Mouse (Mus musculus): ENCODE data around the gene Gclm. TPM values are rescaled to one million over a fixed set of nuclear protein-coding genes. Genes with fewer than 3 reads are reported as not detected.
"Not testable (repeated sequence)": the region's sequence is repeated elsewhere in the genome, so short reads cannot be mapped to it uniquely, and the experiment has no call there.

Gclm gene
- polyA plus RNA-seq, 1 experiment from 2014 or later: 74.2 TPM

DNA sequence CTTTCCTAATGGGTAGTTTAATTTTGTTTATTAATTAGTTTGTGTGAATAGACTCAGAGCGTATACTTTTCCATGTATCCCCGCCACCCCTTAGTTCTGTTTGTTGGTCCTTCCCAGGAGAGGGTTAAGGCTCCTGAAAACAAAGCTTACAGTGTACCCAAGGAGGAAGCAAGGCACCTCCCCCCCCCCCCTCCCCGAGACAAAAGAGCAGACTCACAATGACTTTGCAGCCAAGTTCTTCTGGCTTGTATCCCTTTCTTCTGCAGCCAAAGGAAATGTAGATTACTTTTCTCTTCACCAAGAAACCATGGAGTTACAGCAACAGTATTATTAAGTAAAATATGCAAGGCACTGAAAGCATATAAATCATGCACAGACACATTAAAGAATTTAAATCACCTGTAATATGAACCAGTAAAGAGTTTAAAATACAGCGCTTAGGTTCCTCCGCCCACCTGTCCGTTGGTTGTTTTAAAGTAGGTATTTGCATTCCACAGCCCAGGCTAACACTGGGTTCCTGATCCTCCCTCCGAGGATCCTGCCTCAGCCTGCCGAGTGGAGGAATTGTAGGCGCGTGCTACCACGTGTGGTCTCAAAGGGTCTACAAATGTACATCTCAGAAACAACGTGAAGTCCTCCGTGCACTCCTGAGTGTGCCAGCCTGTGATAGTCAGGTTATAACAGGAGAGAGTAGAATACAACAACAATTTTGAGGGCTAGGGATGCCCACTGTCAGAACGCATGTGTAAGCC lies 1.8 kb upstream of the Gclm start:
- Histone ChIP-seq H3K4me2 (replicated peaks) (no peak overlapping the region), H3K9ac (no peak overlapping the region), H3K4me1 (peaks cover 21% of the 10 kb centered on the region), H3K4me3 (replicated peaks) (no peak overlapping the region), H3K27me3 (no peaks in the 10 kb centered on the region), H3K27ac (replicated peaks) (no peak overlapping the region), H3K9me3 (replicated peaks) (no peaks in the 10 kb centered on the region), H3K36me3 (no peaks in the 10 kb centered on the region)
- no peak for ATAC-seq (ENCODE audit: insufficient number of reproducible peaks, low FRiP score, low TSS enrichment, low read depth)
- 33% methylated on average over 14 of the region's 14 CpGs for WGBS

DNA sequence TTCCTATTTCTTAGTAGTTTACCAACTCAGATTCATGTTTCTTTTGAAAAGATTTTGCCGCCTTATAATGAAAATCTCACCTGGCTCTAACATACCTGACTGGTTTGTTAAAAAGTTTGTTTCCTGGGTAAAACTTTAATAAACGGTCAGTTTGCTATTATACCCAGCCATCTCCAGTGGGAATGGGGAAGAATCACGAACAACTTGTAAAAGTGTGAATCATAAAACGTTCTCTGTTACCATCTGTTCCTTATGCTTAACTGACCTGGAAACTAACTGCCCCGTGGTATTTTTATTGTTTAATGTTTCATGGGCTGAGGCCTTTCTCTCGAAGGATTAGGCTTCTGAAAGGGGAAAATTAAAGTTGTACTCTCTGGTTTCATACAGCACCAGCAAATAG lies 598 bp upstream of the Gclm start:
- peak overlapping the region; percentile 59 for H3K27ac ChIP-seq (replicated peaks)
- H3K27me3 ChIP-seq: no peaks in the 10 kb centered on the region
- H3K4me3 ChIP-seq (replicated peaks): peak overlapping the region; percentile 87
- 46% methylated on average over 6 of the region's 6 CpGs for WGBS
- no peak for ATAC-seq (ENCODE audit: insufficient number of reproducible peaks, low FRiP score, low TSS enrichment, low read depth)
- H3K4me1 ChIP-seq: peaks cover 21% of the 10 kb centered on the region
- H3K4me2 ChIP-seq (replicated peaks): peak overlapping the region; percentile 75
- no peaks in the 10 kb centered on the region for H3K36me3 ChIP-seq
- no peaks in the 10 kb centered on the region for H3K9me3 ChIP-seq (replicated peaks)
- peak overlapping the region; percentile 31 for H3K9ac ChIP-seq

DNA sequence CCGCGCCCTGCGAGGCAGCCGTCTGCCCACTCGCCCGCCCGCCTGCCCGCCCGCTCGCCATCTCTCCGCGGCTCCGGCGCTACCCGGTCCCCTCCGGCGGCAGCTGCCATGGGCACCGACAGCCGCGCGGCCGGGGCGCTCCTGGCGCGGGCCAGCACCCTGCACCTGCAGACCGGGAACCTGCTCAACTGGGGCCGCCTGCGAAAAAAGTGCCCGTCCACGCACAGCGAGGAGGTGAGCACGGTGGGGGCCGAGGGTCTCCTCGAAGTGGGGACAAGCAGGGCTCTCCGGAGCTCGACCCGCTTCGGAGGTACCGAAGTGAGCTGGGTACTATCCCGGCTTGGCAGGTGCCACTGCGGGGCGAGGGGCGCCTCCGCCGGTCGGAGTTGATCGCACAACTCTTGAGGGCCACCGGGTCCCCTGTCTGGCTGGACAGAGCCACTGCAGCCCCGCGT lies 548 bp downstream of the Gclm start:
- ATAC-seq (ENCODE audit: insufficient number of reproducible peaks, low FRiP score, low TSS enrichment, low read depth): peak; percentile 65
- no peaks in the 10 kb centered on the region for H3K36me3 ChIP-seq
- H3K4me1 ChIP-seq: peaks cover 21% of the 10 kb centered on the region
- no peaks in the 10 kb centered on the region for H3K27me3 ChIP-seq
- under 1% methylated on average over 50 of the region's 50 CpGs for WGBS
- H3K4me2 ChIP-seq (replicated peaks): peak overlapping the region; percentile 75
- H3K9ac ChIP-seq: peak overlapping the region; percentile 85
- H3K9me3 ChIP-seq (replicated peaks): no peaks in the 10 kb centered on the region
- H3K27ac ChIP-seq (replicated peaks): peak overlapping the region; percentile 85
- H3K4me3 ChIP-seq (replicated peaks): peak overlapping the region; percentile 87

DNA sequence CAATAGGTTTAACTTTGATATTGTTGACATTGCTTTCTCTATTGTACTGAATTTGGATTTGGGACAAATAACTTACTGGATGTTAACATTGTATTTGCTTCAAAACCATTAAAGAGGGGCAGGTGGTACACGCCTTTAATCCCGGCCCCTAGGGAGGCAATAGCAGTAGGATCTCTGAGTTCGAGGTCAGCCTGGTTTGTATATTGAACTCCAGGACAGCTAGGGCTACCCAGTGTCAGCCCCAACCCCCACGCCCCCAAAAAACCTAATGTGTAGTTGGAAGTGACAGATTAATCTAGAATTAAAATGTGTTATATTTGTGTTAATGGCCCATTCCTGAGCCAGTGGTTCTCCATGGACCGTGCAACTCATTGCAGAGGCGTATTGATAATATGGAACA lies 1.0 kb downstream of the Gclm start:
- H3K4me1 ChIP-seq: peaks cover 21% of the 10 kb centered on the region
- no peaks in the 10 kb centered on the region for H3K27me3 ChIP-seq
- no peak for ATAC-seq (ENCODE audit: insufficient number of reproducible peaks, low FRiP score, low TSS enrichment, low read depth)
- H3K36me3 ChIP-seq: no peaks in the 10 kb centered on the region
- H3K9ac ChIP-seq: peak overlapping the region; percentile 85; the same call in 1 of the 2 replicates
- 30% methylated on average over 6 of the region's 6 CpGs for WGBS
- peak overlapping the region; percentile 75 for H3K4me2 ChIP-seq (replicated peaks)
- H3K9me3 ChIP-seq (replicated peaks): no peaks in the 10 kb centered on the region
- H3K4me3 ChIP-seq (replicated peaks): peak overlapping the region; percentile 87
- no peak overlapping the region for H3K27ac ChIP-seq (replicated peaks)

DNA sequence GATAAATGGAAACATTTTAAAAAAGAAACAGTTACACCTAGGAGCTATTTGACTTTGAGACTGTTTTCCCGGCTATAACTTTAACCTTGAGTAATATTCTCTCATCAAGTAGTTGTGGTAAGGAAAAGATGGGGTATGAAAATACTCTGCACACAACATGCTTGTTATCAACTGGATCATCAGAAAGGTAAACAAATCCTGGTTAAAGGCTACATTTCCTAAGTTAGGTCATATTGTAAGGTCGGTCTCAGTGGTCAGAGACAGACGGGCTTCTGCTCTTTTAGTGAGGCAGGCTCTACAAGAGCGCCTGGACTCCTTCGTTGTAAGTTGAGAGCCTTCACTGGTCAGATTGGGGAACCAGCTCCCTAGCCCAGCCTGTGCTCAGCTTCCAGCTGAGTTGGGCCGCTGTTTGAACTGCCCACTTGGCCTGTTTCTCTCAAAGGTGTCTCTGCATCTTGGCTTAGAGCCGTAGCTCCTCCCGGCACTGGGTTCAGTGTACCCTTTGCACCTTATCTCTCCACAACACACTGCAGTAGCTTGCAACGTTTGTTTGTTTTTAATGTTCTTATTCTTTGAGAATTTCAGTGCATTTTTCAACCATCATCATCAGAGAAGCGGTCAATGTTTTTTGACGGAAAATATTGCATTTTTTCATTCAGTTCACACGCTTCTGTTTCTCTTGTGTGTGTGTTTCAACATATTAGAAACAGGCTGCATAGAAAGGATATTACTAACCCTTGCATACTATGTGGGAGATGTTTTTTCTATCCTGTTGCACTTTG lies 1.8 kb downstream of the Gclm start:
- no peak for ATAC-seq (ENCODE audit: insufficient number of reproducible peaks, low FRiP score, low TSS enrichment, low read depth)
- no peaks in the 10 kb centered on the region for H3K9me3 ChIP-seq (replicated peaks)
- H3K4me2 ChIP-seq (replicated peaks): peak overlapping the region; percentile 4; the same call in 1 of the 2 replicates
- no peaks in the 10 kb centered on the region for H3K27me3 ChIP-seq
- H3K27ac ChIP-seq (replicated peaks): no peak overlapping the region
- H3K9ac ChIP-seq: no peak overlapping the region
- 65% methylated on average over 12 of the region's 12 CpGs for WGBS
- peak overlapping the region; percentile 87; the same call in 1 of the 2 replicates for H3K4me3 ChIP-seq (replicated peaks)
- H3K36me3 ChIP-seq: no peaks in the 10 kb centered on the region
- peaks cover 21% of the 10 kb centered on the region for H3K4me1 ChIP-seq

DNA sequence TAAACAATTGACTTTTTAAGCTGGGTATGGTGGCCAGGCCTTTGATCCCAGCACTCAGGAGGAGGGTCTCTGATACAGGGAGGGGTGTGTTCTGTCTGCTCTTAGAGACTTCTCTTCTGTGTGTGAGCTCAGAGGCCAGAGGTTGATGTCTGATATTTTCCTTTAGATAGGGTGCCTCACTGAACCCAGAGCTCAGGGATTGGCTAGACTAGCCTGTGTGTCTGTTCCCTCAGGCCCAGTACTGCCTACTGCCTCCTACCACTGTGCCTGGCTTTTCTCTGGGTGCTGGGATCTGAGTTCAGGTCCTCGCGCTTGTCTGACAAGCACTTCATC lies 2.4 kb downstream of the Gclm start:
- no peak for ATAC-seq (ENCODE audit: insufficient number of reproducible peaks, low FRiP score, low TSS enrichment, low read depth)
- Histone ChIP-seq H3K4me2 (replicated peaks) (no peak overlapping the region), H3K9me3 (replicated peaks) (no peaks in the 10 kb centered on the region), H3K27ac (replicated peaks) (no peak overlapping the region), H3K4me3 (replicated peaks) (no peak overlapping the region), H3K4me1 (peaks cover 21% of the 10 kb centered on the region), H3K27me3 (no peaks in the 10 kb centered on the region), H3K36me3 (no peaks in the 10 kb centered on the region), H3K9ac (no peak overlapping the region)
- 92% methylated on average over 2 of the region's 2 CpGs for WGBS

DNA sequence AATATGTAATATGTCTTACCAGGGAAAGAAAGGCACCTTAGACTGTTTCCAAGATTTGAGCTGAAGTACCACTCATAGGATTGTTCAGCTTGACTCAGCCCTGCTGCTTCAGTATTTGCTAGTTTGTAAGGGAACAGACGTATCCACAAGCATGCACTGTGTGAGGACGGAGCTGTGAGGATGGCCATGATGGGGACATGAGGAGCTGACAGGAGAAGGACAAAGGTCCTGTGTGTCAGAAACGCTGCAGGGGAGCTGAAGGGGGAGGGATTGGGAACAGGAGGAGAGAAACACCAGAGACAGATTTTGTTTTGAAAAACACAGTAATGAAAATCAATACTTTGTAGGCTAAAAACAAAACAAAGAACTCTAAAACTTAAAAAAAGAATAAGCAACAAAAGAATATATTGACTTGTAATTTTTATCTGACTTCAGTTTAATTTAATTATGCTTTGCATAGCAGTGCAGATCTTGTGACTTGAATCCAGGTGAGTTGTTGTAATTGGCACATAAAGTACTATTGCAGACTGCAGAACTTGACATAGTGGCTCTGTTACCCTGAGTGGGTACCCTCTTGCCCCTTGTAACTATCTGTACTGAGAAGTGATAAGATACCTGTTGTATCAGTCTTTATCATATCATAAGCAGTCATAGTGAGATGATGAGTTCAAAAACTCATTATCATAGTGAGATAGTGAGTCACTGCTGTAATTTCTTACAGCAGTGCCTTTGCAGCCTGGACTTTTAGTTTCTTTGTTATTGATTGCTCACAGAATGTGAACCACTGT lies 7.3 kb downstream of the Gclm start:
- H3K4me1 ChIP-seq: 0 out of 2 replicates have a peak, but pooled peaks cover under 1% of the 10 kb centered on the region
- no peak for ATAC-seq (ENCODE audit: insufficient number of reproducible peaks, low FRiP score, low TSS enrichment, low read depth)
- no peaks in the 10 kb centered on the region for H3K36me3 ChIP-seq
- 48% methylated on average over 3 of the region's 3 CpGs for WGBS
- H3K9me3 ChIP-seq (replicated peaks): no peaks in the 10 kb centered on the region
- no peaks in the 10 kb centered on the region for H3K27me3 ChIP-seq
- H3K4me3 ChIP-seq (replicated peaks): no peak overlapping the region
- no peak overlapping the region for H3K27ac ChIP-seq (replicated peaks)
- no peak overlapping the region for H3K9ac ChIP-seq
- H3K4me2 ChIP-seq (replicated peaks): no peak overlapping the region

DNA sequence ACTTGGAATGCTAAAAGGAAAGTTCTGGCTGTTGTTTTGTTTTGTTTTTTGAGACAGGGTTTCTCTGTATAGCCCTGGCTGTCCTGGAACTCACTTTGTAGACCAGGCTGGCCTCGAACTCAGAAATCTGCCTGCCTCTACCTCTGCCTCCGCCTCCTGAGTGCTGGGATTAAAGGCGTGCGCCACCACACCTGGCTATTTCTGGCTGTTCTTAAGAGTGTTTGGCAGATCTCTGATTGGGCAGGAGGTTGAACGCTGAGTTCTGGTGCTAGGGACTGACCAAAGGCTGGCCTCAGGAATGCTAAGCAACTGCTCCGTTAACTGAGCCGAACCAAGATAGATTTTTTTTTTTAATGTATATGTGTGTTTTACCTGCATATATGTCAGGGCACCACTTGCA lies 8.7 kb downstream of the Gclm start:
- H3K9ac ChIP-seq; H3K4me3 ChIP-seq (replicated peaks); H3K9me3 ChIP-seq (replicated peaks); H3K27ac ChIP-seq (replicated peaks); H3K36me3 ChIP-seq; H3K4me2 ChIP-seq (replicated peaks); ATAC-seq (ENCODE audit: insufficient number of reproducible peaks, low FRiP score, low TSS enrichment, low read depth); H3K27me3 ChIP-seq; H3K4me1 ChIP-seq: not testable (repeated sequence)
- 78% methylated on average over 7 of the region's 7 CpGs for WGBS

DNA sequence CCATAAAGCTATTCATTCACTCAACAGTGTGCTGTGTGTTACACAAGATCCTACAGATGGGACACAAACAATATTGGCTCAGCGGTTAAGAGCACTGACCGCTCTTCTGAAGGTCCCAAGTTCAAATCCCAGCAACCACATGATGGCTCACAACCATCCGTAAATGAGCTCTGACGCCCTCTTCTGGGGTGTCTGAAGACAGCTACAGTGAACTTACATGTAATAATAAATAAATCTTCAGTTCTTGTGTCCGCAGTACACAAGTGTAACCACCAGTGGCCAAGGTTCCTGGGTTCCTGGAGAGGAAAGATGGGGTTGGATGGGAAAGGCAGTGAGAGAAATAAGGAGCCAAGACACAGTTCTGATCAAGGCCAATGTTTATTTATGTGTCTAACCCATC lies 24.6 kb downstream of the Gclm start:
- Histone ChIP-seq H3K27me3 (no peaks in the 10 kb centered on the region), H3K4me2 (replicated peaks) (no peak overlapping the region), H3K4me1 (peaks cover 1% of the 10 kb centered on the region), H3K9me3 (replicated peaks) (no peaks in the 10 kb centered on the region), H3K36me3 (peaks cover 7% of the 10 kb centered on the region; the same call in 1 of the 2 replicates), H3K9ac (no peak overlapping the region), H3K4me3 (replicated peaks) (no peak overlapping the region), H3K27ac (replicated peaks) (no peak overlapping the region)
- WGBS: 74% methylated on average over 5 of the region's 5 CpGs
- no peak for ATAC-seq (ENCODE audit: insufficient number of reproducible peaks, low FRiP score, low TSS enrichment, low read depth)

DNA sequence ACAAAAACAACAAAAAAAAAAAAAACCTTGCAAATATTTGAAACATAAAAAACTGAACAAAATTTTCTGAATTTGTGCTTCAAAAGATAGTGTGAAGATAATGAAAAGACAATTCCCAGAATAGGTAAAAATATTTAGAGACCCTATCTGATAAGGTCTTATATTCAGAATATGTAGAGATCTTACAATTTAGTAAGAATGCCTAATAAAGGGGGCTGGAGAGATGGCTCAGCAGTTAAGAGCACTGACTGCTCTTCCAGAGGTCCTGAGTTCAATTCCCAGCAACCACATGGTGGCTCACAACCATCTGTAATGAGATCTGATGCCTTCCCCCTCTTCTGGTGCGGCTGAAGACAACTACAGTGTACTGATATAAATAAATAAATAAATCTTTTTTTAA lies 27.2 kb downstream of the Gclm start:
- not testable (repeated sequence) for H3K27me3 ChIP-seq
- WGBS: 81% methylated on average over 1 of the region's 1 CpGs

More for the DNA sequence above, 27.2 kb downstream of the Gclm start:
- H3K4me3 ChIP-seq (replicated peaks); ATAC-seq (ENCODE audit: insufficient number of reproducible peaks, low FRiP score, low TSS enrichment, low read depth); H3K4me2 ChIP-seq (replicated peaks); H3K9me3 ChIP-seq (replicated peaks); H3K9ac ChIP-seq; H3K27ac ChIP-seq (replicated peaks): not testable (repeated sequence)
- peaks cover 23% of the 10 kb centered on the region for H3K36me3 ChIP-seq
- peaks cover 27% of the 10 kb centered on the region for H3K4me1 ChIP-seq
